Mouse (Mus musculus) hematopoietic stem cell, adult 5-6 weeks (primary cell): Measurements from ENCODE around the gene Flrt1. TPM values are rescaled to one million over a fixed set of nuclear protein-coding genes. Genes with fewer than 3 reads are reported as not detected.
A peak's percentile ranks its signal among the peaks of the same experiment; 100 is the strongest.
"Not testable (repeated sequence)": the region's sequence is repeated elsewhere in the genome, so short reads cannot be mapped to it uniquely, and the experiment has no call there.

Source experiments
- ATAC-seq, 2 experiments: fragments of 125-278 bp in 1 of 2; replicated peaks in 1 of 2; 2 replicates each; pipeline ENCODE4 v1.8.0; 2016 to 2017; ENCODE audit warnings: inconsistent platforms in 2 of 2, mild to moderate bottlenecking in 2 of 2, moderate number of reproducible peaks in 2 of 2, low read depth in 1 of 2, moderate TSS enrichment in 1 of 2; ENCODE audit not compliant: low FRiP score in 2 of 2, poor library complexity in 2 of 2, severe bottlenecking in 2 of 2, insufficient read depth in 1 of 2, low TSS enrichment in 1 of 2
- total RNA-seq: library from RNA; stranded (forward); fragments of 172-1452, 232-1000 nt; gene quantifications from 2 replicates; pipeline ENCODE4 v1.2.3, GENCODE M21; 2017

Gene Flrt1
- total RNA-seq, 1 experiment from 2014 or later, result not detected

DNA sequence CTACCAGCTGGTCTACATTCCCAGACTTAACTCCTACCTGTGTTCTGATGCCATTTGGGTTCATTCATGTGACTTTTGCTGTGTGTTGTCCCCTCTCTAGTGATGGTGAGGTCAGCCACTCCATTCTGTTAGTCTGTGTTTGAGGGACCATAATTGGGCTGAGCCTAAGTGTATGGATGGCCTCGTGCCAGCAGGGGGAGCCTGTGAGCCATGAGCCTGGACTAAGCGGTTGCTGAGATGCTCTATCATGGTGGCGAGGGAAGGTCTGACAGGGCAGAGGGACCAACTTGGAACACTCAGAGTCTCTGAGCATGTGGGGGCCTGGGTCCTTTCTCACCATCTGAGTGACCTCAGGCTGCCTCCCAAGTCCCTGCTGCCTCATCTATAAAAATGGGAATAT lies 41.0 kb downstream of the Flrt1 start:
- peak; percentile 65 to 78 for ATAC-seq

DNA sequence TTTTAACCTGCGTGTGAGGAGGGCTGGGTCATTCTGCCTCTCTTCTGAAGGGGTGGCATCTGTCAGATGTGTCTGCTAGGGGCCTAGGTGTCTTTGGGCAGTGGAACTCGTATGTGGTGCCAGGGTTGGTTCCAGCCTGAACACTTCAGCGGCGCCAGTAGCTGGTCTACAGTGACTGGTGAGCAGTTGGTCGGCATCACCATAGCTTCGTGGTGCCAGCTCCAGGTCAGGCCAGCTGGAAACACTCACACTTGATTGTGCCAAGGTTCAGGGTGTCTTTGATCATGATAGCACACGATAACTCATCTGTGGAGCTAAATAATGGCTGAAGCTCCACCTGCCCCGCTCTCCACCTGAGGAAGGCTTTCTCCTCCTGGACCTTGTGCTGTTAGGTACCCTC lies 42.6 kb downstream of the Flrt1 start:
- ATAC-seq, result no peak

DNA sequence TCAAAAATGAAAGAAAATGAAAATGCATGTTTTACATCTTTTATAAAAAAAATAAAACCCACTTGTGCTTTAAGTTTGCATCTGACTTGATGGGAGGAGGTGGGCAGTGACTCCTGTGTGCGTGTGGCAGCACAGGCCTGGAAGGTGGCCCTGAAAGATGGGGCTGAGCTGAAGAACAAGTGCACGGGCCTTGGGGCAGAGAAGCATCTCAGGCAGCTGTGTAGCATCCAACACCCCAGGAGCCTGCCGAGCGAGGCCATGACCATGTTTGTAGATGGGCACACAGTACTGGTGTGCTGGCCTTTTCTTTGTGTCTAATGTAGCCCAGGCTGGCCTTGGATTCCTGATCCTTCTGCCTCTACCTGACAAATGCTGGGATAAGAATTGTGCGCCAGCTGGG lies 43.4 kb downstream of the Flrt1 start:
- no peak for ATAC-seq

DNA sequence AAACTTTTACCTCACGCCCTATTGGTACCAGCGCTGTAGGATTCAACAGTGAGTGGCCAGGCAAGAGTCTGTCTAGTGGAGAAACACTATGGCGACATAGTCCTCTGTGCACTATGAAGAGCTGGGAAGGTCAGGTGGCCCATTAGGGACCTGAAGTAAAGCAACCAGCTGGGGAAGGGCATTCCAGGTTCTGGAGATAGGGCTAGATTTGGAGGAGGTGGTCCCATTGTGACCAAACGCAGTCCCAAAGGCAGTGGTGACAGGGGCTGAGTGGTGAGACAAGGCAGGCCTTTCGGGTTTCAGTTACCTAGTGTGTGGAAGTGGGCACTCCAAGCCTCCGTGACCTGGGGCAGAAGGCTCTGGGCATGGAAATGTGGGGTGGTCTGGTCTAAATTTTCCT lies 47.0 kb downstream of the Flrt1 start:
- no peak for ATAC-seq

DNA sequence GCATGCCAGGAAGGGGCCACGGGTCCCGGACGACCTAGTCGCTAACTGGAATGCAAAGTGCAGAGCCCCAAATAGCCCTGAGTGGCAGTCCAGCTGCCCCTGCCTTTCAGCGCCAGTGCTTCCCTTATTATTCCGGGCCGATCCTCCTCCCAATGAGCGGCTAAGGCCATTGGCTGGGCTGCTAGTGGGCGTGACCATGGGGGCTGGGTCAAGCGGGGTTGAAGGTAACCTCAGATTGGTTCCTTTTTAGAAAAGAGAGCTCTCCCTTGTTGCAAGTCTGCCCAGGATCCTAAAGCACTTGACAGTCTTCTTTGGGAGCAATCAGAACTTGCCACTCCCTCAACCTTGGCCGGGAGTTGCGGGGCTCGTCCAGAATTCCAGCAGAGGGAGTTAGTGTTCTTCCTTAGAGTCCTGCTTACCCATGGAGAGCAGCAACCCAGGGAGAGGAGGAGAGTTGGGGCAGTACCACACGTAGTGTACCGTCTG lies 47.8 kb downstream of the Flrt1 start:
- ATAC-seq, result peak; percentile 95

DNA sequence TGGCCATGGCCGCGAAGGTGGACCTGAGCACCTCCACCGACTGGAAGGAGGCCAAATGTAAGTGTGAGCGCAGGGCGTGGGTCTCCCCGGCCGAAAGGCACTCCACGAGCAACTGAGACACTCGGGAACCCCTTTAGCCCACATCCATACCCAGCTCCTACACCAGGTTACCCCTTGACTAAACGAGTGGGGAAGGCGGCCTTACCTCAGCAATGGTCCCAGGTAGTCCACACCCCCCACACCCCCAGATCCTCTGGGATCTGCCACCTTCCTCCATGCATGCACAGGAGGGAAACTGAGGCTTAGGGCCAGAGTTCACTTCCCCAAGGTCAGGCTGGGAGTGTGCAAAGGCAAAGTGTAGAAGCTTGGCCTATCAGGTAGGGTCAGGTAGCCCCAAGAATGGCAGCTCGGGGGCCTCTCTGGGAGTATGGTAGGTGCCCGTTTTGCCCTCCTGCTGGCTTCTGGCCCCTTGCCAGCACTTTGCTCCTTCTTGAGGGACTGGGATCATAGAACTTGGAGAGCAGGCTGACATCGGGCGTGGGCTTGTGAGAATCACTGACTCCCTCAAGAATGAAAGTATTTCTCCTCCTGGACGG lies 48.3 kb downstream of the Flrt1 start:
- ATAC-seq, result peak in 1 of 2 experiments; percentile 14; a peak in 1 of 4 replicates

DNA sequence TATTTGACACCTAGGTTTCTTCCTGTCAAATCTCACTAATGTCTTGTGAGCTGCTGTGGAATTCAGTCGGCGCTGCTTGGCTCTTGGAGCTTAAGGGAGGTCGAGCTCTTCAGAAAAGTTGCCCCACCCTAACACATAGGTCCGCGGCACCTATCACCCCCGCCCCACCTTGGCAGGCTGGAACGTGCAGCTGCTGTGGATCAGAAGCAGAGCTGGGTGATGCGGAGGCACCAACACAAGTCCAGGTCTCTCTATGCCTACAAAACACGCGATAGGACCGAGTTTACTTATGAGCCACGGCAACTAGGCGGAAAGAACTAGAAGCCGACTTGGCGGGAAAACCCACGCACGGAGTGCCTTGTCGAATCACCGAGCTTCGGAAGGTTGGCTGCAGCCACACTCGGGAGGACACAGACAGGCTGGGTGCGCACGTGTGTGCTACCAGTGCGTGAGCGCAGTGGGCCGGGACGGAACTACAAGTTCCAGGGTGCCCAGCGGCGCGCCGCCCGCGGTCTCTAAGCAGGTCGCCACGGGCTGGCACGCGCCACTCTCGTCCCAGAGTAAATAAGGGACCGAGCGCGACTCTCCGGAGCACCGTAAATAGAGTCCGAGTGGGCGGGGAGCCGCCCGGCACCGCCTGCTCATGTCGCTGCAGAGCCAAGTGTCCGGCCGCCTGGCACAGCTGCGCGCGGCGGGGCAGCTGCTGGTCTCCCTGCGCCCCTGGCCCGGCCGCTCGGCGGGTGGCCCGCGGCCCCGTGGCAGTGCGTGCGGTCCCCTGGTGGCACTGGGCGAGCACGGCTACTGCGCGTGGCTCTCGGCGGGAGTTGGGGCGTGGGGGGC lies 49.1 kb downstream of the Flrt1 start, which contains the start of gene Macrod1:
TSS of gene Macrod1 (plus strand) at position 563 of the 840 bp plus-strand sequence.
- peak; percentile 64 to 72 for ATAC-seq

DNA sequence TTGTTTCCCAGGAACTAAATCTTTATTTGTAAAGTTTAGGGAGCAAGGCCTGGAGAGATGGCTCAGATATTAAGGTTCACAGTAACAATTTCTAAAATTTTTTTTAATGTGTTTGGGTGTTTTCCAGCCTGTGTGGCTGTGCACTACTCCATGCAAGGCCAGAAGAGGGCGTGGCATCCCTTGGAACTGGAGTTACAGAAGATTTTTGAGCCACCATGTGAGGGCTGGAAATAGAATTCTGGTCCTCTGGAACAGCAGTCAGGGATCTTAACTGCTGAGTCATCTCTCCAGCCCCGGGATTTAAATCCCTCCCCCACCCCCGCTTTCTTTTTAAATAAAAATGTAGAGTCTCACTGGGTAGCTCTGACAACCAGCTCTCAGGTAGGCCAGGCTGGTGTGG lies 50.4 kb downstream of the Flrt1 start:
- no peak for ATAC-seq

DNA sequence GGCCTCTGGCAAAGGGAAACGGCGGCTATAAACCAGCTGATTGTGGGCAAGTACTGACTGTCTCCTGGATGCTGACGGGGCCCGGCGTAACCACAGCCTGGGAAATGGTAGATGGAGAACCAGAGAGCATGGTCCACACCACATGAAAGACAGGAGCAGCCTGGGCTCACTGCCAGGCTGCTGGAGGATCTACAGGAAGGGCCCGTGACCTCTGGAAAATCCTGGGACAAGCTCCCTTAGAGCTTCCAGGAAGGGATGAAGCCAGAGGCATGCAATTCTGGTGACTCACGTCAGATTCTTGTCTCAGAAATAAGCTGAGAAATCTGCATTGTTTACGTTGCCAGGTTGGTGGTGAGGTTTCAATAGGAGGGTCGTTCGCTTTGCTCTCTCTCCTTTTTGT lies 50.8 kb downstream of the Flrt1 start:
- no peak for ATAC-seq

DNA sequence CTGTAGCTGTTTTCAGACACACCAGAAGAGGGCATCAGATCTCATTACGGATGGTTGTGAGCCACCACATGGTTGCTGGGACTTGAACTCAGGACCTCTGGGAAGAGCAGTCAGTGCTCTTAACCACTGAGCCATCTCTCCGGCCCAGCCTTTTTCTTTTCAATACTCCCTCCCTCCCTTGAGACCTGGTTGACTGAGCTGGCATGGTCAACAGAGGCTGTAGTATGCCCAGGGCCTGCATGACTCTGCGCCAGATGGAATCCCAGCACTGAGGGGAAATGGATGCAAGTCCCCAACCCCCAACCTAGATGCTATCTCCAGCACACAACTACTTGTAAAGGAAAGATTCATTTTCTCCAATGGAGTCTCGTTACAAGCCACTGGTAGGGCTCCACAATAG lies 52.1 kb downstream of the Flrt1 start:
- not testable (repeated sequence) for ATAC-seq

DNA sequence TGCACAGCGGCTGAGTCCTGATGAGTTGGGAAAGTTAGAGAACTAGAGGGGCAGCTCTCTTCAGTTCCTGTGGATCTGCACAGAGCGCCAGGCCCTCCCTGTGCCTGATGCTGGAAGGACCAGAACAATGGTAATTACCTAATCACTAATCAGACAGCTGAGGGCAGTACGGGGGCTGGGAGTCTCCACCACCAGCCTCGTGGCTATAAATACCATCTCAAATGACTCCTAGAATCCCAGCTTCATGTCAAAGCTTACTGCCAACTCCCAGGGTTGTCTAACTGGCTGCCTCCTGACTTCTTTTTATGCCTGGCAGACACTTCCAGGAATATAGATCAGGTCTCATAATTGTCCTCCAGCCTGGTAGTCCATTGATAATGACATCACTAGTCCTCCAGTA lies 60.8 kb downstream of the Flrt1 start:
- no peak for ATAC-seq

DNA sequence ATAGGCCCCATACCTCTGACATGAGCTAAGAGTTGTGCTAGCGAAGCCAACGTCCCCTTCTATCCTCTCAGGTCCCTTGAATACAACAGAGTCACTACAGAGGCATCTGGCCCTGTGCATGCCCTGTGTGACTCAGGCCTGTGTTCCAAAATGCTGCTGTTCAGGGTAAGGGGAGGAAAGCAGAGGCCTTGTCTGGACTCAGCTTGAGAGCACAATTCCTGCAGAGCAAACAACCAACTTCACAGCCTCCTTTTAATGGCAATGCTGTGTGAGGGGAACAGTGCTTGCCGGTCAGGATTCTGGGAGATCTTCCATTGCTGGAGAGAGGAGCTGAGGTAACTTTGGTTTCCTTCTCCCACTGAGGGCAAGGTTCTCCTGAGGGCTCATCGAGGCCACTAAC lies 61.2 kb downstream of the Flrt1 start:
- ATAC-seq, result no peak

Other genes starting within 250 kb of the Flrt1 start
- gene Ccdc88b, start 247.5 kb downstream of the Flrt1 start, total RNA-seq, result 28.1 and 31.2 TPM in 2 replicates
- 249 and 328 TPM in 2 replicates for gene Trmt112, start 196.0 kb downstream of the Flrt1 start, total RNA-seq
- 282 and 414 TPM in 2 replicates for gene Prdx5, start 195.6 kb downstream of the Flrt1 start, total RNA-seq
- gene Esrra, start 183.9 kb downstream of the Flrt1 start, total RNA-seq, result 15.3 and 16.0 TPM in 2 replicates
- gene Catsperz, start 180.3 kb downstream of the Flrt1 start, total RNA-seq, result not detected in 2 replicates
- gene Kcnk4, start 171.2 kb downstream of the Flrt1 start, total RNA-seq, result not detected in 2 replicates
- 21.9 and 30.1 TPM in 2 replicates for gene Bad, start 163.9 kb downstream of the Flrt1 start, total RNA-seq
- gene Gpr137, start 163.2 kb downstream of the Flrt1 start, total RNA-seq, result 19.5 and 20.3 TPM in 2 replicates
- 89.4 and 98.0 TPM in 2 replicates for gene Ppp1r14b, start 130.8 kb downstream of the Flrt1 start, total RNA-seq
- 9.1 and 12.3 TPM in 2 replicates for gene Plcb3, start 129.3 kb downstream of the Flrt1 start, total RNA-seq
- gene Fkbp2, start 125.2 kb downstream of the Flrt1 start, total RNA-seq, result 67.0 and 99.5 TPM in 2 replicates
- gene Vegfb, start 118.1 kb downstream of the Flrt1 start, total RNA-seq, result 6.4 and 9.2 TPM in 2 replicates
- 7.7 and 20.5 TPM in 2 replicates for gene Dnajc4, start 113.2 kb downstream of the Flrt1 start, total RNA-seq
- 8.5 and 9.9 TPM in 2 replicates for gene Nudt22, start 109.6 kb downstream of the Flrt1 start, total RNA-seq
- gene Trpt1, start 109.6 kb downstream of the Flrt1 start, total RNA-seq, result 1.6 and 2.2 TPM in 2 replicates
- 198 and 220 TPM in 2 replicates for gene Fermt3, start 86.3 kb downstream of the Flrt1 start, total RNA-seq
- 162 and 250 TPM in 2 replicates for gene Stip1, start 65.8 kb downstream of the Flrt1 start, total RNA-seq
- 5.2 and 11.2 TPM in 2 replicates for gene Macrod1, start 48.9 kb downstream of the Flrt1 start, total RNA-seq
- 72.4 and 74.3 TPM in 2 replicates for gene Otub1, start 100.6 kb upstream of the Flrt1 start, total RNA-seq
- gene Cox8a, start 111.9 kb upstream of the Flrt1 start, total RNA-seq, result 361 and 451 TPM in 2 replicates
- gene Naa40, start 135.5 kb upstream of the Flrt1 start, total RNA-seq, result 39.5 and 43.1 TPM in 2 replicates
- gene Rcor2, start 161.6 kb upstream of the Flrt1 start, total RNA-seq, result 19.1 and 20.6 TPM in 2 replicates
- gene Mark2, start 236.1 kb upstream of the Flrt1 start, total RNA-seq, result 16.8 and 26.6 TPM in 2 replicates